Mouse (Mus musculus) limb, embryonic 10.5 days (tissue): ENCODE data around the gene Tln2. TPM values are rescaled to one million over a fixed set of nuclear protein-coding genes. Genes with fewer than 3 reads are reported as not detected.

ENCODE experiments used
- DNase-seq: peaks from one replicate; pipeline ENCODE4 v3.0.0-alpha.2; 2017; ENCODE audit warnings: low spot score
- H3K27ac ChIP-seq: fragments of 300-500 bp; sonication (generic); 2 replicates; pipeline ENCODE4 v1.5.1; 2016; ENCODE audit warnings: mild to moderate bottlenecking
- H3K27me3 ChIP-seq: fragments of 300-500 bp; sonication (generic); 2 replicates; pipeline ENCODE4 v1.6.1; 2016; ENCODE audit warnings: low read depth, mild to moderate bottlenecking; ENCODE audit not compliant: poor library complexity, severe bottlenecking
- H3K36me3 ChIP-seq: fragments of 300-500 bp; sonication (generic); 2 replicates; pipeline ENCODE4 v1.6.1; 2016; ENCODE audit warnings: mild to moderate bottlenecking, moderate library complexity
- H3K4me1 ChIP-seq: fragments of 300-500 bp; sonication (generic); 2 replicates; pipeline ENCODE4 v1.6.1; 2016
- H3K4me3 ChIP-seq: fragments of 300-500 bp; sonication (generic); 2 replicates; pipeline ENCODE4 v1.5.1; 2016; ENCODE audit warnings: mild to moderate bottlenecking, moderate library complexity
- H3K9me3 ChIP-seq: fragments of 300-500 bp; sonication (generic); replicated peaks from 2 replicates; pipeline ENCODE4 v1.6.1; 2016; ENCODE audit warnings: mild to moderate bottlenecking
- WGBS: fragments of 180-500 bp; shearing (Covaris S2); methylation state at CpG from one replicate; pipeline ENCODE4 v1.1.7; 2016; 5-methylcytosine and 5-hydroxymethylcytosine counted together
- polyA plus RNA-seq: library from polyadenylated mRNA; unstranded; fragments of >200 nt; fragmentation: Nextera tagmentation; extraction: Ambion mirVana; gene quantifications from 2 replicates; pipeline ENCODE4 v1.2.1, GENCODE M21; 2016

The Tln2 gene
- polyA plus RNA-seq, 1 experiment from 2014 or later = 40.2 TPM

DNA sequence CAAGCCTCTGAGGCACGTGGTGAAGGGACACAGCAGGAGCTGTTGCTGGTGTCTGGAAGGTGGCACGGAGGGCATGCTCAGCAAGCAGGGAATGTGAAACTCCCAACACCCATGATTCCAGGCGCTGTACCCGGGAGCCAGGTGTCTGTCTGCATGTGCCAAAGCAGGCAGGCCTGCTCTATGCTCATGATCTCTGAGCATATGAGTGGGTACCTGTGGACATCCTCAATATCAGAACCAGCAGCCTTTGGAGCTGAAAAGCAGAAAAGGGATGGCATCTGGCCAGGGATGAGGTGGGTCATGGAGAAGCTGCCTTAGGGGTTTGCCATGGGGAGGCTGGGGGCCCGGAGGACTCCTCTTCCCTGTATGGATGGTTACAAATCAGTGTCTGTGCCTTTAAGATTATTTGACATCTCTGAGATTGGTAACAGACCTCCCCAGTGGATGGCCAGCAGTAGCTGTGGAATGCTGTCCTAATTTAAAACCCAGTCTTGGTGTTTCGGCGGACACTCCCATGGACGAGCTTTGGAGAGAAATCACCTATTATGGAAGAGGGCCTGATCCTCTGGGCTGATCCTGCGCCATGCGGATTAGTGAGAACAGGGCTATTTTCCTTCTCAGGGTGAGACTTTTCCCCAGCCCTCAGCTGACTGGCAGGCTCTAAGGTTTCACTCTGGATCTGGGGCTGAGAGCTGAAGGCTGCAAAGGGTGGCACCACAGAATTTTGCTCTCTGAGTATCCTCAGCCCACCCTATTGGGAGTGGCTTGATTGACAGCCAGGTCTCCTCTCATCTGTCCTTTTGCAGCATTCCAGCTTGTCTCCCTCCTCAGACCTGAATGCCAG lies 367.8 kb downstream of the Tln2 start:
- DNase-seq = no peak
- Histone ChIP-seq H3K4me3 (no peak overlapping the region), H3K9me3 (no peaks in the 10 kb centered on the region), H3K27ac (peak overlapping the region; percentile 23; the same call in 1 of the 2 replicates), H3K4me1 (peaks cover 11% of the 10 kb centered on the region; the same call in 1 of the 2 replicates), H3K36me3 (no peaks in the 10 kb centered on the region), H3K27me3 (0 out of 2 replicates have a peak, but pooled peaks cover 8% of the 10 kb centered on the region)
- WGBS = 56% methylated on average over 10 of the region's 10 CpGs

DNA sequence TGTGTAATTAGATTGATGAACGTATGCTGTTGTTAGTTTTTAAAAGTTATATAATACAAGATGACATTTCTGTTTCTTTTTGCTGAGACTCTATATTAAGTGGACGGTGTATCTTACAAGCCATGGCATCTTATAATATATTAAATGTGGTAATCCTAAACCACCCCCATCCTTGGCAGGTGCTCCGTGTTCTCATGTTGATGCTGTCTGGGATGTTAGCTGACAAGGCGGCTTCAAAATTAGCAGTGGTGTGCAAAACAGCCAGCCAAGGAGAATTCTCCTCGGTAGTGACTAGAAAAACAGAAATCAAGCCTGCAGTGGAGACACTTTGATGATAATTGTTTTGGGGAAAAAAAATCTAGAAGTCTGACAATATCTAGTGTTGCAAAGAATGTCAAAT lies 371.8 kb downstream of the Tln2 start:
- H3K27ac ChIP-seq = no peak overlapping the region
- H3K4me3 ChIP-seq = no peak overlapping the region
- DNase-seq = no peak
- H3K27me3 ChIP-seq = 0 out of 2 replicates have a peak, but pooled peaks cover 8% of the 10 kb centered on the region
- peaks cover 17% of the 10 kb centered on the region for H3K4me1 ChIP-seq
- H3K36me3 ChIP-seq = no peaks in the 10 kb centered on the region
- no peaks in the 10 kb centered on the region for H3K9me3 ChIP-seq
- 89% methylated on average over 5 of the region's 5 CpGs for WGBS

DNA sequence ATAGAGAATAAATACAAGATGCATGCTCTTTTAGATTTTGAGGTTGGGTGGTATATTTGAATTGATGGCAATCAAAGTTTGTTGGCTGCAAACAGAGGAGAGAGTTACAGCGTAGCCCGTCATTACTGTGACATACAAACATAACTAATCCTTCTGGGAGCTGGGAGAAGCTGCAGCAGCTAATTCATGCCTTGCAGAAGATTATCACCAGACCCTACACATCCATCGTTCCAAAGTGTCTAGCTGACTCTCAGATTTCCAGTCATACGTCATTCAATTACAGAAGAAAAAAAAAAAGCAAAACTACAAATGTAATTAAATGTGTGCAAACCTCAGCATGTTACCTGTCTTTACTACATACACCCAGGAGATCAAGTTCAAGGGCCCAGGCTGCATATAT lies 372.3 kb downstream of the Tln2 start:
- Histone ChIP-seq H3K4me3 (no peak overlapping the region), H3K4me1 (peaks cover 19% of the 10 kb centered on the region), H3K9me3 (no peaks in the 10 kb centered on the region), H3K27me3 (0 out of 2 replicates have a peak, but pooled peaks cover 6% of the 10 kb centered on the region), H3K27ac (no peak overlapping the region), H3K36me3 (no peaks in the 10 kb centered on the region)
- no peak for DNase-seq
- WGBS = 69% methylated on average over 4 of the region's 4 CpGs

DNA sequence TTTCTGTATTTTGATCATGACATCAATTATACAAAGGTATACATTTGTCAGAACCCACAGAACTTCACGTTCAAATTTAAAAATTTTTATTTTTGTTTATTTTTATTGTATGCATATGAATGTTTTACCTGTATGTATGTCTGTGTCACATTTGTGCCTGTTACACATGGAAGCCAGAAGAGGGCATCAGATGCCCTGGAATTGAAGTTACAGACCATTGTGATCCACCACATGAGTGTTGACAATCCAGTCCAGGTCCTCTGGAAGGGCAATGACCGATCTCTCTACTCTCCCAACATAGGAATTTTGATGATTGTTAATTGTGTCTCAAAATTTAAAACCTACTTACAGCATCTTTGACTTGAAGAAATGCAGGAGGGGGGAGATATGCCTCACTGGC lies 374.9 kb downstream of the Tln2 start:
- no peaks in the 10 kb centered on the region for H3K9me3 ChIP-seq
- WGBS = 81% methylated on average over 2 of the region's 2 CpGs
- H3K27me3 ChIP-seq = no peaks in the 10 kb centered on the region
- H3K4me1 ChIP-seq = peaks cover 22% of the 10 kb centered on the region
- no peak overlapping the region for H3K27ac ChIP-seq
- no peak overlapping the region for H3K4me3 ChIP-seq
- no peaks in the 10 kb centered on the region for H3K36me3 ChIP-seq
- no peak for DNase-seq

DNA sequence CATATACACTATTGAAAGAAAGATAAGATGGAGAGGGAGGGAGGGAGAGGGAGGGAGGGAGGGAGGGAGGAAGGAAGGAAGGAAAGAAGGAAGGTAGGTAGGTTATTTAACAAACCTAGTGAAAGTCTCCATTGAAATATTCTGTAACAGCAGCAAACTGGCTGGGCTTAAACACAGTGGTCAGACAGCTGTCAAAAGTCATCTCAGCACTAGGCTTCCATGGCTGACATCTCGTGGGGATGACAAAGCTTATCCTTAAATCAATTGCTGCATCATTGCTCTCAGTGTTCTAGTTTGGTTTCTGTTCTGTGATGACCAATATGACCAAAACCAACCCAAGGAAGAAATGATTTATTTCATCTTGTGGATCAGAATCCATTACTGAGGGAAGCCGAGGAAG lies 376.0 kb downstream of the Tln2 start:
- Histone ChIP-seq H3K36me3 (no peaks in the 10 kb centered on the region), H3K4me1 (peaks cover 30% of the 10 kb centered on the region), H3K27ac (no peak overlapping the region), H3K4me3 (no peak overlapping the region), H3K27me3 (no peaks in the 10 kb centered on the region), H3K9me3 (no peaks in the 10 kb centered on the region)
- DNase-seq = no peak
- 94% methylated on average over 2 of the region's 2 CpGs for WGBS

DNA sequence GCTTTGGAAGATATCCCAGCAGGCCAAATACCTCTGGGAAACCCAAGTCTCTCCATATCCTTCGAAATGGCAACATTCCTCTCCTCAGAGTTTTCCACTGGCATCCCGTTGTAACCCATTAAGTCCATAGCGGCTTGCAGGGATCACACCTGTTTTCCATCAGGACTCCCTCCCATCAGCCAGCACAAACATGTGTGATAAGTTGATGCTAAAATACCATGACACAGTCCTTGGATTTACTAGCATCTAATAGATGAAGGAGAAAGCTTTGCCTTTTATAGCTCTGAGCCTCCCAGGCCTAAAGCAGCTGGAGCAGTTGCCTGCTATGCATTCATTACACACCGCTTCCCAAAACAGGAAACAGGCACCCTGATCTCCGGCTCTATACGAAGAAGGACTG lies 377.5 kb downstream of the Tln2 start:
- Histone ChIP-seq H3K9me3 (no peaks in the 10 kb centered on the region), H3K27me3 (no peaks in the 10 kb centered on the region), H3K4me3 (no peak overlapping the region), H3K36me3 (no peaks in the 10 kb centered on the region), H3K4me1 (peaks cover 45% of the 10 kb centered on the region), H3K27ac (peak overlapping the region; percentile 76)
- DNase-seq = peak; percentile 59
- 13% methylated on average over 6 of the region's 6 CpGs for WGBS

DNA sequence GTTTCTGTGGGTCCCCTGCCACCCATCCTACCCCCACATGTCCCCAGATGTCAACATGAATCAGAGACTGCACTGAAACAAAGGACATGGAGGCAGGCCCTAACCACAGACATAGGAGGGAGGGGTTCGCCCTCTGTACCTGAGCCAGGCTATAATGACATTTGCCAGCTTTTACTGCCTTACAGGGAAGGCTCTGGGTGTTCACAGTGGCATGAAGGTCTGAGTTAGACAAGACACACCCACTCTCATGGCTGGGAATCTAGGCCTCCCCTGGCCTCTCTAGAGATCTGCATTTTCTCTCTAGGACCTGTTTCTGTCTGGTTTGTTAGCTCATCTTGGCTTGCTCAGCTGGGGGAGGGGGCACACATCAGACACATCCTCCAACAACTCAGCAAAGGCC lies 380.8 kb downstream of the Tln2 start:
- no peak overlapping the region for H3K4me3 ChIP-seq
- DNase-seq = no peak
- WGBS = 85% methylated on average over 1 of the region's 1 CpGs
- no peaks in the 10 kb centered on the region for H3K36me3 ChIP-seq
- H3K9me3 ChIP-seq = no peaks in the 10 kb centered on the region
- peaks cover 64% of the 10 kb centered on the region for H3K4me1 ChIP-seq
- H3K27ac ChIP-seq = peak overlapping the region; percentile 78
- no peaks in the 10 kb centered on the region for H3K27me3 ChIP-seq

DNA sequence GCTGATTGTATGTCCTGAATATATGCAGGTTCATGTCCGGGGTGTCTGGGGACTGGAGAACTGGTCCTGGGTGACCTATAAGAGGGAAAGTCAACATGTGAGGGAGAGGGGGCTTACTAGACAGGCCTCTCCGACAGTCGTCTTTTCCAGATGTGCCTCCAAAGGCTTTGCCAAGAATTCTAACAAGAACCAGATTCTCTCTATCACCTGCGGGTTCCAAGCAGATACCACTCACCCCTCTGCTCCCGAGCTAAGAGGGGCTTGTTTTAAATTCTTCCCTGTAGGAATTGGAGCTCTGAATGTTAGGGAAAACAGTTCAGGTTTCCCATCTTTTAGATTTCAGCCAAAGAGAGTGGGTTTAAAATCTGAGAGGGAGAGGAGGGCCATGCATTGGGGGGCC lies 381.3 kb downstream of the Tln2 start:
- DNase-seq = no peak

DNA sequence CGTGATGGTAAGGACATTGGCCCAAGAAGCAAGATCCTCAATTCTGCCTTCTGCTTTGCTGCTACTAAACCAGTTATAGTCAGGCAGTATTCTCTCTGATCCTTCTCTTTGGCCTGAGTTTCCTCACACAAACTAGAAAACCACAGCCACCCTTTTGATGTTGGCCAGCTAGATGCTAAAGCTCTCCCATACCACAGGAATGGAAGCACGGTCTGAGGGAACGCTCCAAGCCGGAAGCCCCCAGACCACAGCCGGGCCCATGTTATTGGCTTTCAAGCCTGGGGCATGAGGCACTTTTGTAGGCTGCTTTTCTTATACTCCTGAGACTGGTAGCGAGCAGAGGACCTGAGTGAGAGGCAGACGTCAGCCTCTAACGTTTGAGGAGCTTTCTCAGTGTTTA lies 383.4 kb downstream of the Tln2 start:
- DNase-seq = no peak
- Histone ChIP-seq H3K4me1 (peaks cover 42% of the 10 kb centered on the region), H3K36me3 (no peaks in the 10 kb centered on the region), H3K4me3 (no peak overlapping the region), H3K9me3 (no peaks in the 10 kb centered on the region; the same call in 1 of the 2 replicates), H3K27ac (peak overlapping the region; percentile 78; the same call in 1 of the 2 replicates), H3K27me3 (no peaks in the 10 kb centered on the region)
- WGBS = 86% methylated on average over 8 of the region's 8 CpGs

More for the DNA sequence above, 381.3 kb downstream of the Tln2 start:
- Histone ChIP-seq H3K27ac (peak overlapping the region; percentile 78), H3K4me3 (no peak overlapping the region), H3K9me3 (no peaks in the 10 kb centered on the region), H3K27me3 (no peaks in the 10 kb centered on the region), H3K36me3 (no peaks in the 10 kb centered on the region), H3K4me1 (peaks cover 63% of the 10 kb centered on the region)
- 33% methylated on average over 5 of the region's 5 CpGs for WGBS

DNA sequence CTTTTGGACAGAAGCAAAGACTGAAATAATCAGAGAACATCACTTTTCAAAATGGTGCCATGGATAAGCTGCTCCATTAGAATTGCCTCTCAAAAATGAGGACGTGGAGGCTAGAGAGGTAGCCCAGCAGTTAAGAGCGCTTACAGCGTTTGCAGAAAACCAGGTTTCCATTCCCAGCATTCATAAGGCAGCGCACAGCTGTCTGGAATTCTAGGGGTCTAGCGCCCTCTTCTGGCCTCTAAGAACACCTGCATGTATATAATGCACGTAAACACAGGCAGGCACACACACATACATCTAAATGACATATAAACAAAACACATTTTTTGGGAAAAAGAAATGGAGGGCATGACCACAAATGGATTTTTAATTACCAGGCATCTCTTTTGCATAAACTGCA lies 385.7 kb downstream of the Tln2 start:
- Histone ChIP-seq H3K9me3 (no peaks in the 10 kb centered on the region; the same call in 1 of the 2 replicates), H3K4me1 (peaks cover 41% of the 10 kb centered on the region), H3K27ac (no peak overlapping the region), H3K27me3 (no peaks in the 10 kb centered on the region), H3K4me3 (no peak overlapping the region), H3K36me3 (no peaks in the 10 kb centered on the region)
- WGBS = 90% methylated on average over 6 of the region's 6 CpGs
- no peak for DNase-seq

DNA sequence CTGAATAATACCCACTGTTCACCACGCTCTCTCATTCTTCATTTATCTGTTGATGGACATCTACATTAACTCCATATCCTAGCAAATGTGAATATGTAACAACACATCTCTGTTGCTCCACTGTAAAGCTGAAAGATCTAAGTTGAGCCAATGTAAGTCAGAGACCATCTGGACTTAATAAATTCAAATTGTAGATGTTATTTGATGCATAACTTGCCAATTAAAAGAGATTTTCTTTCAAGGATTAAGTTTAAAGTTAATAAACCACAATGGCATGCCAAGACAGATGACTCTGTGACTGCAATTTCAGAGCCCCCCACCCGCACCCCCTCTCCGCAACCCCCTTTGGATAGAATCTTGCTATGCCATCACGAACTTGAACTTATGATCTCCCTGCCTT lies 386.3 kb downstream of the Tln2 start:
- Histone ChIP-seq H3K36me3 (no peaks in the 10 kb centered on the region), H3K9me3 (no peaks in the 10 kb centered on the region; the same call in 1 of the 2 replicates), H3K4me3 (no peak overlapping the region), H3K27ac (no peak overlapping the region), H3K4me1 (peaks cover 34% of the 10 kb centered on the region), H3K27me3 (no peaks in the 10 kb centered on the region)
- WGBS = 87% methylated on average over 4 of the region's 4 CpGs
- no peak for DNase-seq

DNA sequence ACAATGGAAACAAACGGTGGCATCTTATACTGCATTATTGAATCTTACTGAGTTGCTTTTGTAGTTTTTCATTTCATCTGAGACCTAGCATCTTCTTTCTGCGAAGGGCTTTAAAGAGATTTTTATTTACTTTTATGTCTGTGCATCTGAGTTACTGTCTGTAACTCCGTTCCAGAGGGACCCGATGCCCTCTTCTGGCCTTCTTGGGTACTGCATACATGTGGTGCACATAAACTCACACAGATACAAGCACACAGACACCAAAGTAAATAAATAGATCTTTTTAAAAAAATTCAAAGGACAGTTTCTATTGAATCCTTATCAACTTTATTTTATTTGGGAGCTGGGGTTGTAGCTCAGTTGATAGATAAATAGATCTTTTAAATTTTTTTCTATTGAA lies 388.1 kb downstream of the Tln2 start:
- H3K4me1 ChIP-seq = peaks cover 16% of the 10 kb centered on the region
- H3K36me3 ChIP-seq = no peaks in the 10 kb centered on the region
- no peak overlapping the region for H3K4me3 ChIP-seq
- no peaks in the 10 kb centered on the region; the same call in 1 of the 2 replicates for H3K9me3 ChIP-seq
- WGBS = 98% methylated on average over 4 of the region's 4 CpGs
- no peak for DNase-seq
- H3K27me3 ChIP-seq = no peaks in the 10 kb centered on the region
- no peak overlapping the region for H3K27ac ChIP-seq

DNA sequence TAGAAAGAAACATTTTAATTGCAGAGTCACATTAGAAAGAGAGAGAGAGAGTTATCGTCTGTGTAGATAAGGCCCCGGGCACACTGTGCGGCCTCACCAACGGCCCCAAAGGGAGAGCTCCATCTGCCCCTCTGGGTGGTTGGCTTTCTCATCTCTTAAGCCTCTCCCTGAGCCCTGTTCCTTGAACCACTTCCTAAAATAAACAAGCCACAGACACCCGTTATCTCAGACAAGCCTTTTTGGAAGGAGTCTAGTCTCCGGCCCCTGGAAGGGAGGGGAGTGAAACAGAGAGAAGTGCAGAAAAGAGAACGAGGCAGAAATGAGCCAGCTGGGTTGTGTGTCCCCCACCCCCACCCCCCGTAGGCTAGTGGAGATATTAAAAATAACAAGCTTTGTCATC lies 388.7 kb downstream of the Tln2 start:
- 79% methylated on average over 8 of the region's 8 CpGs for WGBS
- H3K4me3 ChIP-seq = no peak overlapping the region
- peaks cover 11% of the 10 kb centered on the region; the same call in 1 of the 2 replicates for H3K4me1 ChIP-seq

More for the DNA sequence above, 388.7 kb downstream of the Tln2 start:
- no peaks in the 10 kb centered on the region for H3K36me3 ChIP-seq
- no peaks in the 10 kb centered on the region; the same call in 1 of the 2 replicates for H3K9me3 ChIP-seq
- no peak overlapping the region for H3K27ac ChIP-seq
- no peaks in the 10 kb centered on the region for H3K27me3 ChIP-seq
- no peak for DNase-seq
